Mouse (Mus musculus): ENCODE measurements around the gene Ager.

Gene Ager

GRCm38 (mm10) chr17:34597566-34598095, at the start of gene Ager:
TSS of gene Ager (plus strand) at chr17:34597862.
- in situ Hi-C loops (cut with MboI; ENCODE audit: unreplicated experiment in 2 of 2) = no loop called here

- in situ Hi-C loops (cut with MboI; ENCODE audit: unreplicated experiment in 2 of 2) = loop anchor here in 1 of 2 experiments (10.0 kb wide), 1 partner anchor 114 kb away; no protein-coding TSS in a partner anchor
Observed at GRCm38 (mm10) chr17:34549156-34549555, 48.5 kb upstream of the Ager start.

GRCm38 (mm10) chr17:34549843-34550242, 47.8 kb upstream of the Ager start:
- in situ Hi-C loops (cut with MboI; ENCODE audit: unreplicated experiment in 2 of 2) = loop anchor here (10.0 to 25.0 kb wide), 3 partner anchors 115 to 505 kb away; partner anchors contain the start of gene H2-DMb1 (in 1 of the 2)

- in situ Hi-C loops (cut with MboI; ENCODE audit: unreplicated experiment in 2 of 2) = loop anchor here in 1 of 2 experiments (10.0 to 25.0 kb wide), 3 partner anchors 121 to 511 kb away; partner anchors contain the start of gene H2-DMb1
Observed at GRCm38 (mm10) chr17:34555483-34555882, 42.2 kb upstream of the Ager start.

- in situ Hi-C loops (cut with MboI; ENCODE audit: unreplicated experiment in 2 of 2) = loop anchor here in 1 of 2 experiments (10.0 to 25.0 kb wide), 3 partner anchors 122 to 512 kb away; partner anchors contain the start of gene H2-DMb1
Observed at GRCm38 (mm10) chr17:34556406-34556805, 41.3 kb upstream of the Ager start.

- in situ Hi-C loops (cut with MboI; ENCODE audit: unreplicated experiment in 2 of 2) = loop anchor here in 1 of 2 experiments (10.0 to 25.0 kb wide), 3 partner anchors 123 to 513 kb away; partner anchors contain the start of gene H2-DMb1
Observed at GRCm38 (mm10) chr17:34557411-34557810, 40.3 kb upstream of the Ager start.

- in situ Hi-C loops (cut with MboI; ENCODE audit: unreplicated experiment in 2 of 2) = loop anchor here in 1 of 2 experiments (10.0 to 25.0 kb wide), 3 partner anchors 124 to 514 kb away; partner anchors contain the start of gene H2-DMb1
Observed at GRCm38 (mm10) chr17:34559116-34559515, 38.5 kb upstream of the Ager start.

- in situ Hi-C loops (cut with MboI; ENCODE audit: unreplicated experiment in 2 of 2) = loop anchor here in 1 of 2 experiments (10.0 to 25.0 kb wide), 3 partner anchors 125 to 515 kb away; partner anchors contain the start of gene H2-DMb1
Observed at GRCm38 (mm10) chr17:34559895-34560294, 37.8 kb upstream of the Ager start.

- in situ Hi-C loops (cut with MboI; ENCODE audit: unreplicated experiment in 2 of 2) = loop anchor here in 1 of 2 experiments (25.0 kb wide), 1 partner anchor 398 kb away; the partner anchor contains the start of gene H2-DMb1
Observed at GRCm38 (mm10) chr17:34560438-34560837, 37.2 kb upstream of the Ager start.

- in situ Hi-C loops (cut with MboI; ENCODE audit: unreplicated experiment in 2 of 2) = loop anchor here in 1 of 2 experiments (25.0 kb wide), 1 partner anchor 399 kb away; the partner anchor contains the start of gene H2-DMb1
Observed at GRCm38 (mm10) chr17:34561200-34561599, 36.5 kb upstream of the Ager start.

GRCm38 (mm10) chr17:34562595-34562994, 35.1 kb upstream of the Ager start:
- in situ Hi-C loops (cut with MboI; ENCODE audit: unreplicated experiment in 2 of 2) = loop anchor here in 1 of 2 experiments (25.0 kb wide), 1 partner anchor 400 kb away; the partner anchor contains the start of gene H2-DMb1

GRCm38 (mm10) chr17:34563354-34563753, 34.3 kb upstream of the Ager start:
- in situ Hi-C loops (cut with MboI; ENCODE audit: unreplicated experiment in 2 of 2) = loop anchor here in 1 of 2 experiments (25.0 kb wide), 1 partner anchor 401 kb away; the partner anchor contains the start of gene H2-DMb1

- in situ Hi-C loops (cut with MboI; ENCODE audit: unreplicated experiment in 2 of 2) = loop anchor here in 1 of 2 experiments (25.0 kb wide), 1 partner anchor 402 kb away; the partner anchor contains the start of gene H2-DMb1
Observed at GRCm38 (mm10) chr17:34564003-34564421, 33.6 kb upstream of the Ager start, which contains the start of gene Notch4. TSS of gene Notch4 (plus strand) at chr17:34564268.

GRCm38 (mm10) chr17:34564796-34565195, 32.9 kb upstream of the Ager start:
- in situ Hi-C loops (cut with MboI; ENCODE audit: unreplicated experiment in 2 of 2) = loop anchor here (5.0 to 25.0 kb wide), 2 partner anchors 53 to 402 kb away; partner anchors contain the start of genes Egfl8 (in 2 of the 2) and H2-DMb1 (in 1 of the 2)

GRCm38 (mm10) chr17:34567311-34567710, 30.4 kb upstream of the Ager start:
- in situ Hi-C loops (cut with MboI; ENCODE audit: unreplicated experiment in 2 of 2) = loop anchor here (5.0 to 25.0 kb wide), 2 partner anchors 50 to 405 kb away; partner anchors contain the start of genes Egfl8 (in 2 of the 2) and H2-DMb1 (in 1 of the 2)

GRCm38 (mm10) chr17:34568421-34568820, 29.2 kb upstream of the Ager start:
- in situ Hi-C loops (cut with MboI; ENCODE audit: unreplicated experiment in 2 of 2) = loop anchor here (5.0 to 25.0 kb wide), 2 partner anchors 49 to 406 kb away; partner anchors contain the start of genes Egfl8 (in 2 of the 2) and H2-DMb1 (in 1 of the 2)

GRCm38 (mm10) chr17:34569919-34570318, 27.7 kb upstream of the Ager start:
- in situ Hi-C loops (cut with MboI; ENCODE audit: unreplicated experiment in 2 of 2) = loop anchor here (5.0 to 25.0 kb wide), 2 partner anchors 47 to 408 kb away; partner anchors contain the start of genes Egfl8 (in 2 of the 2) and H2-DMb1 (in 1 of the 2)

- in situ Hi-C loops (cut with MboI; ENCODE audit: unreplicated experiment in 2 of 2) = loop anchor here in 1 of 2 experiments (25.0 kb wide), 1 partner anchor 410 kb away; the partner anchor contains the start of gene H2-DMb1
Observed at GRCm38 (mm10) chr17:34571875-34572274, 25.8 kb upstream of the Ager start.

GRCm38 (mm10) chr17:34572361-34572760, 25.3 kb upstream of the Ager start:
- in situ Hi-C loops (cut with MboI; ENCODE audit: unreplicated experiment in 2 of 2) = loop anchor here in 1 of 2 experiments (25.0 kb wide), 1 partner anchor 410 kb away; the partner anchor contains the start of gene H2-DMb1

- in situ Hi-C loops (cut with MboI; ENCODE audit: unreplicated experiment in 2 of 2) = no loop called here
Observed at GRCm38 (mm10) chr17:34576577-34576976, 21.1 kb upstream of the Ager start.

- in situ Hi-C loops (cut with MboI; ENCODE audit: unreplicated experiment in 2 of 2) = no loop called here
Observed at GRCm38 (mm10) chr17:34578070-34578469, 19.6 kb upstream of the Ager start.
